Mouse (Mus musculus) liver, adult 10 weeks (tissue): ENCODE results near the gene Olfr1006. TPM values are rescaled to one million over a fixed set of nuclear protein-coding genes. Genes with fewer than 3 reads are reported as not detected.

Experiments
- polyA plus RNA-seq: library from polyadenylated mRNA; stranded (reverse); fragments of 350-450 nt; fragmentation: Illumina TruSeq; extraction: RNeasy Lipid Tissue Mini Kit (QIAGEN cat#74804); gene quantifications from one replicate; pipeline ENCODE4 v1.2.3, GENCODE M21; 2014; ENCODE audit warnings: low read depth, low replicate concordance

The Olfr1006 gene
- polyA plus RNA-seq: not detected

GRCm38 (mm10) chr2:85678667-85679066 is at the start of gene Olfr1006:
Gene Olfr1006, minus strand, starts transcription at chr2:85678767.

GRCm38 (mm10) chr2:85715119-85715518 is 36.6 kb upstream of the Olfr1006 start, which contains the start of gene Olfr1009:
Gene Olfr1009, plus strand, starts transcription at chr2:85715419.

GRCm38 (mm10) chr2:85689131-85689530 is 10.6 kb upstream of the Olfr1006 start, which contains the start of gene Olfr1008:
Gene Olfr1008, plus strand, starts transcription at chr2:85689431.

DNA sequence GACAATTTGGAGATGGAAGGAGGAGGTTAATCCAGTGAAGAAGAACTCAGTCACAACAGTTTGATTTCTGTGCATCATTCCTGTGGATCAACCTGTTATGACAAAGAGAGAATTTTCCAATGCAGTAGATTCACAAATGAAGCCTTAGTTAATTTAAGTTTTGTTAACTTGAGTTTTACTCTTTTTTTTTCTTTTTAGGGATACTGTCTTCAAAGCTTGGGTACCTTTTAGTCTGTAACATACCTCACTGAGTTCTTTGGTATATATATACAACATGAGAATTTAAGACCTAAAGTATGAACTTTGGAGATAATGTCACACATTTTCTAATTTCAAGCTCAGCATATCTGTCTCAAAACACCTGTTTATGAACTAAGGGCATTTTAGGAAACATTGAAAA is 14.2 kb downstream of the Olfr1006 start, which contains the start of gene Olfr154:
Gene Olfr154, minus strand, starts transcription at position 101 of the 400 bp plus-strand sequence.

GRCm38 (mm10) chr2:85650604-85651003 is 28.0 kb downstream of the Olfr1006 start, which contains the start of gene Olfr1002:
Gene Olfr1002, minus strand, starts transcription at chr2:85650704.

Other genes with a start within 250 kb of the Olfr1006 start
- gene Olfr994, start 242.3 kb downstream of the Olfr1006 start, polyA plus RNA-seq: not detected
- not detected for gene Olfr995, start 235.1 kb downstream of the Olfr1006 start, polyA plus RNA-seq
- gene 4833423E24Rik, start 159.7 kb downstream of the Olfr1006 start, polyA plus RNA-seq: not detected
- gene Olfr996, start 99.6 kb downstream of the Olfr1006 start, polyA plus RNA-seq: not detected
- gene Olfr998, start 89.8 kb downstream of the Olfr1006 start, polyA plus RNA-seq: not detected
- not detected for gene Olfr1000, start 66.9 kb downstream of the Olfr1006 start, polyA plus RNA-seq
- gene Olfr1002, start 28.1 kb downstream of the Olfr1006 start, polyA plus RNA-seq: not detected
- not detected for gene Olfr154, start 14.3 kb downstream of the Olfr1006 start, polyA plus RNA-seq
- gene Olfr1008, start 10.7 kb upstream of the Olfr1006 start, polyA plus RNA-seq: not detected
- gene Olfr1009, start 36.7 kb upstream of the Olfr1006 start, polyA plus RNA-seq: not detected
- gene Olfr1012, start 84.0 kb upstream of the Olfr1006 start, polyA plus RNA-seq: not detected
- not detected for gene Olfr1013, start 88.3 kb upstream of the Olfr1006 start, polyA plus RNA-seq
- not detected for gene Olfr1014, start 93.9 kb upstream of the Olfr1006 start, polyA plus RNA-seq
- not detected for gene Olfr1015, start 103.2 kb upstream of the Olfr1006 start, polyA plus RNA-seq
- not detected for gene Olfr1016, start 123.8 kb upstream of the Olfr1006 start, polyA plus RNA-seq
- gene Olfr1018, start 139.7 kb upstream of the Olfr1006 start, polyA plus RNA-seq: not detected
- gene Olfr1019, start 166.7 kb upstream of the Olfr1006 start, polyA plus RNA-seq: not detected
- not detected for gene Olfr1020, start 168.3 kb upstream of the Olfr1006 start, polyA plus RNA-seq
- gene Olfr1022, start 189.8 kb upstream of the Olfr1006 start, polyA plus RNA-seq: not detected
- gene Olfr1023, start 206.9 kb upstream of the Olfr1006 start, polyA plus RNA-seq: not detected
- gene Olfr1024, start 226.3 kb upstream of the Olfr1006 start, polyA plus RNA-seq: not detected
- gene Olfr1025-ps1, start 236.4 kb upstream of the Olfr1006 start, polyA plus RNA-seq: not detected
- gene Olfr1026, start 242.8 kb upstream of the Olfr1006 start, polyA plus RNA-seq: not detected